Comparison of ENCODE assay signal across 8 mouse cellular contexts in genomic region chr1:132771377-132771776, GRCm38 (mm10). TPM values are rescaled to one million over a fixed set of nuclear protein-coding genes. Genes with fewer than 3 reads are reported as not detected.
DNase-seq lines count a peak whose midpoint lies in the region; ATAC-seq lines count a peak whose summit lies in the region.

No protein-coding gene starts in this region.

- no peaks in the 10 kb centered on the region for H3K9me3 ChIP-seq in midbrain, embryonic 14.5 days (ENCODE audit: control insufficient read depth, low read length)
- H3K9me3 ChIP-seq in midbrain, embryonic 10.5 days (replicated peaks), result no peaks in the 10 kb centered on the region
- no peaks in the 10 kb centered on the region for H3K9me3 ChIP-seq in limb, embryonic 10.5 days (replicated peaks)

- peaks cover 7% of the 10 kb centered on the region for H3K4me1 ChIP-seq in midbrain, embryonic 14.5 days (ENCODE audit: control insufficient read depth, insufficient read depth, low read length)
- peaks cover 8% of the 10 kb centered on the region for H3K4me1 ChIP-seq in midbrain, embryonic 10.5 days
- H3K4me1 ChIP-seq in limb, embryonic 10.5 days, result peaks cover 22% of the 10 kb centered on the region

- H3K9ac ChIP-seq in midbrain, embryonic 14.5 days (replicated peaks; ENCODE audit: low read length), result no peak overlapping the region

- WGBS in midbrain, embryonic 14.5 days, result 33% methylated on average over 5 of the region's 5 CpGs
- WGBS in midbrain, embryonic 10.5 days, result 43% methylated on average over 5 of the region's 5 CpGs
- WGBS in limb, embryonic 10.5 days, result 25% methylated on average over 5 of the region's 5 CpGs

- peak; percentile 56 for DNase-seq in CD4-positive, CD25-positive, alpha-beta regulatory T cell, adult 2 months (ENCODE audit: low read depth, low spot score)
- DNase-seq in midbrain, embryonic 14.5 days, result peak; percentile 64
- no peak for DNase-seq in midbrain, embryonic 10.5 days (ENCODE audit: low spot score)
- peak; percentile 73 for DNase-seq in cerebellum, adult 9-10 months
- peak; percentile 77 for DNase-seq in limb, embryonic 10.5 days (ENCODE audit: low spot score)
- DNase-seq in testis, postnatal 10 days (ENCODE audit: low spot score), result peak; percentile 73

- no peak overlapping the region for H3K27ac ChIP-seq in midbrain, embryonic 14.5 days (replicated peaks; ENCODE audit: low read depth, low read length)
- H3K27ac ChIP-seq in midbrain, embryonic 10.5 days (replicated peaks), result no peak overlapping the region
- no peak overlapping the region for H3K27ac ChIP-seq in limb, embryonic 10.5 days

- ATAC-seq in CD4-positive, CD25-positive, alpha-beta regulatory T cell, adult 4 months, result no peak
- ATAC-seq in midbrain, embryonic 14.5 days (ENCODE audit: low FRiP score, low TSS enrichment), result no peak
- ATAC-seq in activated CD4-positive, CD25-positive, alpha-beta regulatory T cell, adult 4 months, result no peak

- no peak overlapping the region for H3K4me3 ChIP-seq in midbrain, embryonic 14.5 days (replicated peaks; ENCODE audit: low read depth, low read length)
- H3K4me3 ChIP-seq in midbrain, embryonic 10.5 days, result no peak overlapping the region
- no peak overlapping the region for H3K4me3 ChIP-seq in limb, embryonic 10.5 days

- H3K36me3 ChIP-seq in midbrain, embryonic 14.5 days (ENCODE audit: control insufficient read depth, insufficient read depth, low read length), result no peaks in the 10 kb centered on the region
- H3K36me3 ChIP-seq in midbrain, embryonic 10.5 days, result no peaks in the 10 kb centered on the region
- H3K36me3 ChIP-seq in limb, embryonic 10.5 days, result no peaks in the 10 kb centered on the region

- no peaks in the 10 kb centered on the region for H3K27me3 ChIP-seq in midbrain, embryonic 14.5 days (ENCODE audit: control insufficient read depth, insufficient read depth, low read length)
- H3K27me3 ChIP-seq in midbrain, embryonic 10.5 days (ENCODE audit: low read depth, poor library complexity, severe bottlenecking), result no peaks in the 10 kb centered on the region
- peaks cover 55% of the 10 kb centered on the region for H3K27me3 ChIP-seq in limb, embryonic 10.5 days (ENCODE audit: low read depth, poor library complexity, severe bottlenecking)

- no peak overlapping the region for H3K4me2 ChIP-seq in midbrain, embryonic 14.5 days (ENCODE audit: low read length)

RNA-seq across cellular contexts. Expression of gene Nfasc, which starts 29.8 kb away (rescaled TPM):
- polyA plus RNA-seq in CD4-positive, CD25-positive, alpha-beta regulatory T cell, adult 4 months (2017; shearing (Covaris generic)), result not detected
- 37.8 and 48.6 TPM in 2 replicates for polyA plus RNA-seq in midbrain, embryonic 14.5 days (2014; fragmentation: Nextera tagmentation; extraction: Ambion mirVana)
- polyA plus RNA-seq in midbrain, embryonic 10.5 days (2016; fragmentation: Nextera tagmentation; extraction: Ambion mirVana), result 14.5 and 19.7 TPM in 2 replicates
- polyA plus RNA-seq in limb, embryonic 10.5 days (2016; fragmentation: Nextera tagmentation; extraction: Ambion mirVana), result 0.98 and 1.4 TPM in 2 replicates
- polyA plus RNA-seq in activated CD4-positive, CD25-positive, alpha-beta regulatory T cell, adult 4 months (2017; shearing (Covaris generic)), result not detected
